Mouse (Mus musculus) left cerebral cortex, adult 9 months (tissue): Measurements from ENCODE around the gene Il13ra1.

ENCODE experiments used
- DNase-seq, 2 experiments: peaks; one replicate each; pipeline ENCODE4 v3.0.0; 2022; ENCODE audit warnings: low spot score in 2 of 2

Gene Il13ra1

DNA sequence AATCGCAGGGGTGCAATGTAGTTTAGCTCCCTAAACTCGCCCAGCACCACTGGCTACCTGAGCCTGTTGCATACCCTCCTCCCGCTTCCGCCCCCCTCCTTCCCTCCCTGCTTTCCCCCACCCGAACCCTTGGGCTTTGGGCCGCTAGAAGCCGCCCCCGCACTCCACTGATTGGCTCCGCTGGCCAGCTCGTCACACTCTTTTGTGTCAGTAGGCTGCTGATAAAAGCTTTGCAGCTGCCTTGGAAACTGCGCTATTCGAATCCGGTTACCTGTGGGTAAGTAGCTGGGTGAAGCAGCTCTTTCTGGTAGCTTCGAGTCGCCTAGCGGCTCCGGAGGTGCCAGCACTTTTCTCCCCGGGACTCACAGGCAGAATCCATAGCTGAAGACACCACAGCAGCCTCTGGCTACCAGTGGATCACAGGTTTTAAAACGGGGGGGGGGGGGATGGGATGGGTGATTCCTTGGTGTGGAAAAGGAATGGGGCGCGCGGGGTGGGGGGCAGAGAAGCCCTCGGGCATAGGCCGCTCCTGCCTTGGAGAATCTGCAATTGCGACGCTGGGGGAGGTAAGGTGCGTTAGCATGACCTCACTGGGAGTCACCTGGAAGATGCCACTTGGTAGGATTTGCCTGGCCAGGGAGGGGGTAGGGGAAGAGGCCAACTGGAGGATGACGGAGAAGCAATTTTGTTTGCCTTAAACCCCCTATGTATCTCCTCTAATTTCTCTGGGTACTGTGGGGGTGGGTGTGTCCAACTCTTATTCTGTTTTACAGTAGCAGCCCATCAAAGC is 84.0 kb downstream of the Il13ra1 start, which contains the start of gene Zcchc12:
Zcchc12 (plus strand) TSS at position 169 of the 790 bp plus-strand sequence.
- DNase-seq, result peak in 1 of 2 experiments; percentile 49

GRCm38 (mm10) chrX:36209554-36209953 is 97.6 kb downstream of the Il13ra1 start:
- DNase-seq, result no peak

- no peak for DNase-seq
These were observed 99.3 kb downstream of the Il13ra1 start for GRCm38 (mm10) chrX:36211216-36211615.
